Mouse (Mus musculus) splenic B cell, adult 2 months (primary cell): ENCODE measurements around the gene Cul3.

Source experiments
- DNase-seq: peaks from one replicate; pipeline ENCODE4 v3.0.0-alpha.2; 2011; ENCODE audit warnings: low read depth, low spot score
- H3K27me3 ChIP-seq: 2 replicates; pipeline ENCODE4 v1.6.1; 2012; ENCODE audit warnings: mild to moderate bottlenecking, low read length, moderate library complexity, mixed read lengths; ENCODE audit not compliant: control insufficient read depth, poor library complexity, insufficient read depth, severe bottlenecking
- H3K36me3 ChIP-seq: 2 replicates; pipeline ENCODE4 v1.6.1; 2012; ENCODE audit warnings: mild to moderate bottlenecking, low read length, moderate library complexity, mixed read lengths; ENCODE audit not compliant: control insufficient read depth, poor library complexity, insufficient read depth, severe bottlenecking

The Cul3 gene

GRCm38 (mm10) chr1:80339425-80340021 is 757 bp downstream of the Cul3 start:
- no peaks in the 10 kb centered on the region; the same call in 1 of the 2 replicates for H3K27me3 ChIP-seq
- DNase-seq: peak; percentile 18
- H3K36me3 ChIP-seq: 0 out of 2 replicates have a peak, but pooled peaks cover 2% of the 10 kb centered on the region

GRCm38 (mm10) chr1:80338398-80338797 is 1.9 kb downstream of the Cul3 start:
- DNase-seq: no peak
- Histone ChIP-seq H3K27me3 (no peaks in the 10 kb centered on the region; the same call in 1 of the 2 replicates), H3K36me3 (0 out of 2 replicates have a peak, but pooled peaks cover 2% of the 10 kb centered on the region)

- no peak for DNase-seq
Observed at GRCm38 (mm10) chr1:80335726-80336368, 4.4 kb downstream of the Cul3 start.

GRCm38 (mm10) chr1:80335118-80335517 is 5.2 kb downstream of the Cul3 start:
- DNase-seq: no peak
- Histone ChIP-seq H3K27me3 (no peaks in the 10 kb centered on the region; the same call in 1 of the 2 replicates), H3K36me3 (0 out of 2 replicates have a peak, but pooled peaks cover 2% of the 10 kb centered on the region)

More at GRCm38 (mm10) chr1:80335726-80336368, 4.4 kb downstream of the Cul3 start:
- Histone ChIP-seq H3K27me3 (no peaks in the 10 kb centered on the region; the same call in 1 of the 2 replicates), H3K36me3 (0 out of 2 replicates have a peak, but pooled peaks cover 2% of the 10 kb centered on the region)

- DNase-seq: no peak
- H3K36me3 ChIP-seq: 0 out of 2 replicates have a peak, but pooled peaks cover 2% of the 10 kb centered on the region
- H3K27me3 ChIP-seq: no peaks in the 10 kb centered on the region
Observed at GRCm38 (mm10) chr1:80330970-80331369, 9.3 kb downstream of the Cul3 start.

- Histone ChIP-seq H3K27me3 (no peaks in the 10 kb centered on the region), H3K36me3 (no peaks in the 10 kb centered on the region)
- no peak for DNase-seq
Observed at GRCm38 (mm10) chr1:80325761-80326160, 14.5 kb downstream of the Cul3 start.

GRCm38 (mm10) chr1:80324370-80324769 is 15.9 kb downstream of the Cul3 start:
- DNase-seq: no peak
- Histone ChIP-seq H3K27me3 (no peaks in the 10 kb centered on the region), H3K36me3 (no peaks in the 10 kb centered on the region)

- H3K27me3 ChIP-seq: no peaks in the 10 kb centered on the region
- DNase-seq: no peak
Observed at GRCm38 (mm10) chr1:80315533-80316045, 24.7 kb downstream of the Cul3 start.

GRCm38 (mm10) chr1:80293307-80293706 is 47.0 kb downstream of the Cul3 start:
- no peak for DNase-seq
- H3K27me3 ChIP-seq: no peaks in the 10 kb centered on the region
- H3K36me3 ChIP-seq: no peaks in the 10 kb centered on the region

More at GRCm38 (mm10) chr1:80315533-80316045, 24.7 kb downstream of the Cul3 start:
- no peaks in the 10 kb centered on the region for H3K36me3 ChIP-seq

GRCm38 (mm10) chr1:80278731-80279130 is 61.5 kb downstream of the Cul3 start:
- H3K36me3 ChIP-seq: peaks cover 6% of the 10 kb centered on the region
- DNase-seq: no peak
- no peaks in the 10 kb centered on the region for H3K27me3 ChIP-seq

- no peaks in the 10 kb centered on the region for H3K27me3 ChIP-seq
- H3K36me3 ChIP-seq: peaks cover 2% of the 10 kb centered on the region; the same call in 1 of the 2 replicates
- no peak for DNase-seq
Observed at GRCm38 (mm10) chr1:80260443-80260842, 79.8 kb downstream of the Cul3 start.

- no peaks in the 10 kb centered on the region for H3K36me3 ChIP-seq
- no peak for DNase-seq
- H3K27me3 ChIP-seq: no peaks in the 10 kb centered on the region
Observed at GRCm38 (mm10) chr1:80258632-80259031, 81.6 kb downstream of the Cul3 start.

GRCm38 (mm10) chr1:80253309-80253708 is 87.0 kb downstream of the Cul3 start:
- DNase-seq: no peak
- Histone ChIP-seq H3K36me3 (no peaks in the 10 kb centered on the region), H3K27me3 (no peaks in the 10 kb centered on the region)

GRCm38 (mm10) chr1:80250247-80250646 is 90.0 kb downstream of the Cul3 start:
- Histone ChIP-seq H3K27me3 (no peaks in the 10 kb centered on the region), H3K36me3 (no peaks in the 10 kb centered on the region)
- DNase-seq: no peak

- Histone ChIP-seq H3K27me3 (no peaks in the 10 kb centered on the region), H3K36me3 (no peaks in the 10 kb centered on the region)
- DNase-seq: no peak
Observed at GRCm38 (mm10) chr1:80247131-80247530, 93.1 kb downstream of the Cul3 start.
